ENCODE assay signal across 10 mouse cellular contexts in genomic region chr2:91467613-91468012, GRCm38 (mm10). TPM values are rescaled to one million over a fixed set of nuclear protein-coding genes. Genes with fewer than 3 reads are reported as not detected.
A peak's percentile ranks its signal among the peaks of the same experiment; 100 is the strongest.
DNase-seq lines count a peak whose midpoint lies in the region; ATAC-seq and TF ChIP-seq lines count a peak whose summit lies in the region.
"Had no signal": no experiment of that assay in that cellular context is flagged by ENCODE, and none has a peak within 500 bp of the region (broad histone marks: within the 10 kb centered on the region; RNA-seq: fewer than 3 reads in every experiment).

No protein-coding gene starts in this region.

- H3K4me1 ChIP-seq in kidney, embryonic 15.5 days = peaks cover 23% of the 10 kb centered on the region
- peaks cover 15% of the 10 kb centered on the region for H3K4me1 ChIP-seq in stomach, embryonic 14.5 days (ENCODE audit: control insufficient read depth, insufficient read depth, low read length)
- 0 out of 2 replicates have a peak, but pooled peaks cover 2% of the 10 kb centered on the region for H3K4me1 ChIP-seq in stomach, postnatal 0 days (replicated peaks; ENCODE audit: control insufficient read depth, insufficient read depth)
- peaks cover 11% of the 10 kb centered on the region for H3K4me1 ChIP-seq in stomach, embryonic 16.5 days (ENCODE audit: control insufficient read depth, insufficient read depth, low read length)

- WGBS in kidney, embryonic 15.5 days = 65% methylated on average over 8 of the region's 8 CpGs
- WGBS in stomach, embryonic 14.5 days = 64% methylated on average over 8 of the region's 8 CpGs
- 47% methylated on average over 8 of the region's 8 CpGs for WGBS in stomach, postnatal 0 days
- 58% methylated on average over 8 of the region's 8 CpGs for WGBS in stomach, embryonic 16.5 days

- peak overlapping the region; percentile 32; the same call in 1 of the 2 replicates for H3K27ac ChIP-seq in kidney, embryonic 15.5 days
- H3K27ac ChIP-seq in stomach, embryonic 14.5 days (ENCODE audit: low read length) = peak overlapping the region; percentile 61; the same call in 1 of the 2 replicates
- no peak overlapping the region; the same call in 1 of the 2 replicates for H3K27ac ChIP-seq in stomach, postnatal 0 days (replicated peaks)
- peak overlapping the region; percentile 25; the same call in 1 of the 2 replicates for H3K27ac ChIP-seq in stomach, embryonic 16.5 days (ENCODE audit: low read length)
- H3K27ac ChIP-seq: macrophage had no signal

- no peak overlapping the region for H3K4me3 ChIP-seq in kidney, embryonic 15.5 days (replicated peaks)
- H3K4me3 ChIP-seq in stomach, embryonic 14.5 days (ENCODE audit: low read depth, low read length) = no peak overlapping the region
- H3K4me3 ChIP-seq in stomach, postnatal 0 days (ENCODE audit: low read depth, low read length) = no peak overlapping the region
- H3K4me3 ChIP-seq in stomach, embryonic 16.5 days (replicated peaks; ENCODE audit: low read length) = no peak overlapping the region

- no peak for TF ChIP-seq CTCF in stomach, postnatal 0 days (IDR thresholded peaks at IDR 0.05; ENCODE audit: low read depth)

- no peaks in the 10 kb centered on the region for H3K27me3 ChIP-seq in kidney, embryonic 15.5 days
- no peaks in the 10 kb centered on the region for H3K27me3 ChIP-seq in stomach, embryonic 14.5 days (ENCODE audit: control insufficient read depth, insufficient read depth, low read length)
- no peaks in the 10 kb centered on the region for H3K27me3 ChIP-seq in stomach, postnatal 0 days (ENCODE audit: control insufficient read depth, insufficient read depth, low read length)
- H3K27me3 ChIP-seq in stomach, embryonic 16.5 days (ENCODE audit: control insufficient read depth, insufficient read depth, low read length) = no peaks in the 10 kb centered on the region

- no peaks in the 10 kb centered on the region for H3K9me3 ChIP-seq in kidney, embryonic 15.5 days (replicated peaks)
- H3K9me3 ChIP-seq in stomach, embryonic 14.5 days (ENCODE audit: control insufficient read depth, low read depth, low read length) = no peaks in the 10 kb centered on the region
- no peaks in the 10 kb centered on the region for H3K9me3 ChIP-seq in stomach, postnatal 0 days (ENCODE audit: control insufficient read depth, low read length)
- no peaks in the 10 kb centered on the region for H3K9me3 ChIP-seq in stomach, embryonic 16.5 days (replicated peaks; ENCODE audit: control insufficient read depth, low read length)

- no peak for TF ChIP-seq EP300 in stomach, postnatal 0 days (optimal IDR thresholded peaks at IDR 0.05)

- ATAC-seq in kidney, embryonic 15.5 days (replicated peaks; ENCODE audit: low FRiP score) = no peak
- ATAC-seq in stomach, embryonic 14.5 days (ENCODE audit: insufficient number of reproducible peaks, insufficient read depth, low FRiP score, low read depth) = no peak
- ATAC-seq in stomach, postnatal 0 days (ENCODE audit: low FRiP score, low TSS enrichment) = no peak
- ATAC-seq in stomach, embryonic 16.5 days (ENCODE audit: insufficient read depth, low FRiP score) = no peak

- H3K9ac ChIP-seq in kidney, embryonic 15.5 days = no peak overlapping the region
- no peak overlapping the region for H3K9ac ChIP-seq in stomach, embryonic 14.5 days (replicated peaks; ENCODE audit: low read depth, low read length)
- H3K9ac ChIP-seq in stomach, postnatal 0 days (ENCODE audit: low read length) = no peak overlapping the region
- no peak overlapping the region for H3K9ac ChIP-seq in stomach, embryonic 16.5 days (ENCODE audit: low read length)

- DNase-seq in cerebellum, postnatal 14 days = peak; percentile 79 to 81
- no peak for DNase-seq in cerebellum, adult 9-11 months
- DNase-seq in kidney, adult 8-10 months = no peak
- DNase-seq in stomach, postnatal 0 days (ENCODE audit: low spot score) = no peak
- DNase-seq in Muller cell, postnatal 12 days (ENCODE audit: inconsistent ontology term) = no peak
- DNase-seq: thymus, postnatal 36 days had no signal

- peaks cover 14% of the 10 kb centered on the region for H3K36me3 ChIP-seq in kidney, embryonic 15.5 days
- H3K36me3 ChIP-seq in stomach, embryonic 14.5 days (ENCODE audit: control insufficient read depth, insufficient read depth, low read length) = no peaks in the 10 kb centered on the region
- H3K36me3 ChIP-seq in stomach, postnatal 0 days (ENCODE audit: control insufficient read depth, insufficient read depth, low read length) = no peaks in the 10 kb centered on the region
- no peaks in the 10 kb centered on the region for H3K36me3 ChIP-seq in stomach, embryonic 16.5 days (ENCODE audit: control insufficient read depth, insufficient read depth, low read length)

- no peak overlapping the region for H3K4me2 ChIP-seq in kidney, embryonic 15.5 days
- no peak overlapping the region for H3K4me2 ChIP-seq in stomach, embryonic 14.5 days (replicated peaks; ENCODE audit: low read depth, low read length)
- no peak overlapping the region for H3K4me2 ChIP-seq in stomach, postnatal 0 days (replicated peaks; ENCODE audit: low read depth)
- no peak overlapping the region for H3K4me2 ChIP-seq in stomach, embryonic 16.5 days (ENCODE audit: low read depth, low read length)

RNA-seq across cellular contexts. Expression of gene Lrp4, which starts 10.3 kb away (rescaled TPM):
- 9.3 and 9.5 TPM in 2 replicates for polyA plus RNA-seq in kidney, embryonic 15.5 days (2015; fragmentation: Nextera tagmentation; extraction: Ambion mirVana)
- 5.2 and 5.9 TPM in 2 replicates for polyA plus RNA-seq in stomach, embryonic 14.5 days (2014; fragmentation: Nextera tagmentation; extraction: Ambion mirVana)
- 3.0 and 3.4 TPM in 2 replicates for polyA plus RNA-seq in stomach, postnatal 0 days (2015; fragmentation: Nextera tagmentation; extraction: Ambion mirVana)
- polyA plus RNA-seq in stomach, embryonic 16.5 days (2015; fragmentation: Nextera tagmentation; extraction: Ambion mirVana) = 5.4 and 5.6 TPM in 2 replicates

RNA-seq across cellular contexts. Expression of gene 1110051M20Rik, which starts 23.1 kb away (rescaled TPM):
- 56.0 and 65.7 TPM in 2 replicates for polyA plus RNA-seq in kidney, embryonic 15.5 days (2015; fragmentation: Nextera tagmentation; extraction: Ambion mirVana)
- 60.0 and 67.1 TPM in 2 replicates for polyA plus RNA-seq in stomach, embryonic 14.5 days (2014; fragmentation: Nextera tagmentation; extraction: Ambion mirVana)
- polyA plus RNA-seq in stomach, postnatal 0 days (2015; fragmentation: Nextera tagmentation; extraction: Ambion mirVana) = 19.1 and 20.3 TPM in 2 replicates
- 42.3 and 45.1 TPM in 2 replicates for polyA plus RNA-seq in stomach, embryonic 16.5 days (2015; fragmentation: Nextera tagmentation; extraction: Ambion mirVana)

RNA-seq across cellular contexts. Expression of gene Ckap5, which starts 58.9 kb away (rescaled TPM):
- polyA plus RNA-seq in kidney, embryonic 15.5 days (2015; fragmentation: Nextera tagmentation; extraction: Ambion mirVana) = 83.3 and 100 TPM in 2 replicates
- 99.3 and 99.9 TPM in 2 replicates for polyA plus RNA-seq in stomach, embryonic 14.5 days (2014; fragmentation: Nextera tagmentation; extraction: Ambion mirVana)
- polyA plus RNA-seq in stomach, postnatal 0 days (2015; fragmentation: Nextera tagmentation; extraction: Ambion mirVana) = 19.4 and 30.8 TPM in 2 replicates
- 54.3 and 64.1 TPM in 2 replicates for polyA plus RNA-seq in stomach, embryonic 16.5 days (2015; fragmentation: Nextera tagmentation; extraction: Ambion mirVana)

Comparison
In these comparisons a context has a peak if more than half of its experiments do, and no peak if none do; other contexts are left out.
1. DNase-seq: peak in cerebellum, postnatal 14 days (2 of 2); none in cerebellum, adult 9-11 months (single experiment), kidney, adult 8-10 months (0 of 2), stomach, postnatal 0 days (single experiment) and Muller cell, postnatal 12 days (single experiment).